Mouse (Mus musculus) ES-E14 (cell line): ENCODE measurements at regions not wholly inside any gene's neighbourhood (a gene's known extent, or its start where the extent isn't known, plus 50 kb on each side); places are given as distances from the start of the nearest gene placed in this dataset.

Source experiments
- CHD2 ChIP-seq: IDR thresholded peaks from 2 replicates; pipeline ENCODE4 v1.6.1; 2014; ENCODE audit warnings: mild to moderate bottlenecking, low read depth, low read length, inconsistent platforms
- MAFK ChIP-seq: IDR thresholded peaks from 2 replicates; pipeline ENCODE4 v1.6.1; 2014; ENCODE audit warnings: mild to moderate bottlenecking, low read depth, low read length, inconsistent platforms; ENCODE audit not compliant: insufficient read depth
- ZC3H11A ChIP-seq: IDR thresholded peaks from 2 replicates; pipeline ENCODE4 v1.6.1; 2012; ENCODE audit warnings: low read depth, mild to moderate bottlenecking, inconsistent platforms, low read length, borderline replicate concordance
- ZNF384 ChIP-seq: IDR thresholded peaks from 2 replicates; pipeline ENCODE4 v1.6.1; 2012; ENCODE audit warnings: low read depth, low read length, inconsistent platforms

DNA sequence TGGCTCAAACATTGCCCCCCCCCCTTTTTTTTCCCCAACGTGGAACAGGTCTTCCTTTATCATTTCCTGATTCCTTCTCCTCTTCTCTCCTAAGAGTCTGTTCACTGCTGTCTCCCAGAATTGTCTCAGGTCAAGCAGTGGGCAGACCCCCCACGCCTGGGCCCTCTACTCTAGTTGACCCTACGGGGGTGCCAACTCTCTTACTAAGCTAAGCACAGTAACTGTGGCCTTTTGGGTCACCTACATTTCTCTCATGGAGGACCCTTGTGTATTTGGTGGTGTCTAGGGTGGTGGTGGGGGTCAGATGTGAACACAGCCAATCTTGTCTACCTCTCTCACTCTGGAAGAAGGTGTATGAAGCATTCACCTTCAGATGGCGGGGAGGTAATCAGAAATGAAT is 64.8 kb upstream of the Elk3 start:
- TF ChIP-seq ZNF384 (no peak), CHD2 (no peak), MAFK (no peak), ZC3H11A (no peak)
